Mouse (Mus musculus) limb, embryonic 11.5 days (tissue): ENCODE measurements around the gene Prpf40b. TPM values are rescaled to one million over a fixed set of nuclear protein-coding genes. Genes with fewer than 3 reads are reported as not detected.

Experiments used
- ATAC-seq: fragments of 200-750 bp; cut with Nextera tagmentation; 2 replicates; pipeline ENCODE4 v1.8.0; 2017; ENCODE audit warnings: low read depth; ENCODE audit not compliant: insufficient number of reproducible peaks, low FRiP score, low TSS enrichment
- DNase-seq: peaks from one replicate; pipeline ENCODE4 v3.0.0-alpha.2; 2015; ENCODE audit warnings: low spot score
- H3K27ac ChIP-seq: fragments of 300-500 bp; sonication (generic); replicated peaks from 2 replicates; pipeline ENCODE4 v1.5.1; 2014; ENCODE audit warnings: low read depth, mild to moderate bottlenecking, low read length
- H3K27me3 ChIP-seq: fragments of 300-500 bp; sonication (generic); 2 replicates; pipeline ENCODE4 v1.6.1; 2014; ENCODE audit warnings: mild to moderate bottlenecking, low read length, mixed read lengths; ENCODE audit not compliant: control insufficient read depth, insufficient read depth
- H3K36me3 ChIP-seq: fragments of 300-500 bp; sonication (generic); 2 replicates; pipeline ENCODE4 v1.6.1; 2014; ENCODE audit warnings: mild to moderate bottlenecking, low read length, moderate library complexity, mixed read lengths; ENCODE audit not compliant: control insufficient read depth, insufficient read depth
- H3K4me1 ChIP-seq: fragments of 300-500 bp; sonication (generic); 2 replicates; pipeline ENCODE4 v1.6.1; 2014; ENCODE audit warnings: low read length, mixed read lengths; ENCODE audit not compliant: control insufficient read depth, insufficient read depth
- H3K4me2 ChIP-seq: fragments of 300-500 bp; sonication (generic); 2 replicates; pipeline ENCODE4 v1.6.1; 2014; ENCODE audit warnings: low read depth, mild to moderate bottlenecking, moderate library complexity; ENCODE audit not compliant: severe bottlenecking
- H3K4me3 ChIP-seq: fragments of 300-500 bp; sonication (generic); 2 replicates; pipeline ENCODE4 v1.5.1; 2014; ENCODE audit warnings: low read depth, low read length
- H3K9ac ChIP-seq: fragments of 300-500 bp; sonication (generic); 2 replicates; pipeline ENCODE4 v1.6.1; 2014; ENCODE audit warnings: mild to moderate bottlenecking, low read length
- H3K9me3 ChIP-seq: fragments of 300-500 bp; sonication (generic); 2 replicates; pipeline ENCODE4 v1.6.1; 2016; ENCODE audit warnings: low read length; ENCODE audit not compliant: control insufficient read depth
- WGBS: fragments of 180-500 bp; shearing (Covaris S2); extraction: QIAGEN DNeasy Blood & Tissue Kit; methylation state at CpG from one replicate; pipeline ENCODE4 v1.1.7; 2014; 5-methylcytosine and 5-hydroxymethylcytosine counted together
- polyA plus RNA-seq: library from polyadenylated mRNA; unstranded; fragments of >200 nt; fragmentation: Nextera tagmentation; extraction: Ambion mirVana; gene quantifications from 2 replicates; pipeline ENCODE4 v1.2.1, GENCODE M21; 2014

Prpf40b gene
- polyA plus RNA-seq, 1 experiment from 2014 or later = 51.9 TPM

DNA sequence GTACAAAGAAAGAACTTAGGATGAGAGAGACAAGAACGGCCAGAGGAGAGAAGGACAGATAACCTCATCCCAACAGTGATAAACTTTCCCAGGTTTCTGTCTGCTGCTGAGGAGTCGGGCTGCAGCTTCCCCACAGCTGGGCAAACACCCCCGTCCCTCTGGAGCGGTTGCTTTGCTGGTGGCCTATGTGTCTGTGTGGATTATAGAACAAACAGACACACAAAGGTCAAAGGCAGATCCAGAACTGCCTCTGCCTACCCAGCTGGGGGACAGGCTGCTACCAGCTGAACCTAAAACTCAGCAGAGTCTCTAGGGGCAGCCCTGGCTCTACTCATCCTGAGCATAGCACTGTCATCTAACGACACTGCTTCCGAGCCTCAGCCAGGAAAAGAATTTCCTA is 44.8 kb downstream of the Prpf40b start:
- 60% methylated on average over 6 of the region's 6 CpGs for WGBS
- H3K4me3 ChIP-seq = no peak overlapping the region
- peaks cover 52% of the 10 kb centered on the region for H3K4me1 ChIP-seq
- no peaks in the 10 kb centered on the region for H3K9me3 ChIP-seq
- DNase-seq (no peak), ATAC-seq (no peak)
- H3K4me2 ChIP-seq = no peak overlapping the region
- H3K9ac ChIP-seq = no peak overlapping the region
- no peaks in the 10 kb centered on the region for H3K27me3 ChIP-seq
- peaks cover 2% of the 10 kb centered on the region; the same call in 1 of the 2 replicates for H3K36me3 ChIP-seq
- H3K27ac ChIP-seq = no peak overlapping the region

DNA sequence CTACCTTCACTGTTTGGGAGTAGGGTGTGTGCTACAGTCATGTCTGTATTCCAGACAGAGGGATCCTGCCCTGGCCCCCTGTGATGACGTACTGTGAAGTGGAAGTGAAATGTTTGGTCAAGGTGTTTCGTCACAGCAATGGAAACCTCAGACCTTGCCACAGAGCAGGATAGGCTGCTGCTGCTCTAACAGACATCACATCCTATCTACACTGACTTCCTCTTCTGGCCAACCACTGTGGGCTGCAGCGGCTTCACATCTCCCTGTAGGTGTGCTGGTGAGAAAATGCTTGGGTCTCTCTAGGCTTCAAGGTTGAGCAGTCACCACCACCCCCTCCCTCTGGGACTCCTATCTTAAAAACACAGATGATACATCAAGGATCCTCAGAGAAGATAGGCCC is 46.2 kb downstream of the Prpf40b start:
- Histone ChIP-seq H3K4me2 (no peak overlapping the region), H3K4me1 (peaks cover 51% of the 10 kb centered on the region), H3K27me3 (no peaks in the 10 kb centered on the region), H3K9ac (no peak overlapping the region), H3K9me3 (no peaks in the 10 kb centered on the region), H3K4me3 (no peak overlapping the region), H3K27ac (no peak overlapping the region), H3K36me3 (no peaks in the 10 kb centered on the region; the same call in 1 of the 2 replicates)
- 96% methylated on average over 3 of the region's 3 CpGs for WGBS
- DNase-seq = no peak
- no peak for ATAC-seq

DNA sequence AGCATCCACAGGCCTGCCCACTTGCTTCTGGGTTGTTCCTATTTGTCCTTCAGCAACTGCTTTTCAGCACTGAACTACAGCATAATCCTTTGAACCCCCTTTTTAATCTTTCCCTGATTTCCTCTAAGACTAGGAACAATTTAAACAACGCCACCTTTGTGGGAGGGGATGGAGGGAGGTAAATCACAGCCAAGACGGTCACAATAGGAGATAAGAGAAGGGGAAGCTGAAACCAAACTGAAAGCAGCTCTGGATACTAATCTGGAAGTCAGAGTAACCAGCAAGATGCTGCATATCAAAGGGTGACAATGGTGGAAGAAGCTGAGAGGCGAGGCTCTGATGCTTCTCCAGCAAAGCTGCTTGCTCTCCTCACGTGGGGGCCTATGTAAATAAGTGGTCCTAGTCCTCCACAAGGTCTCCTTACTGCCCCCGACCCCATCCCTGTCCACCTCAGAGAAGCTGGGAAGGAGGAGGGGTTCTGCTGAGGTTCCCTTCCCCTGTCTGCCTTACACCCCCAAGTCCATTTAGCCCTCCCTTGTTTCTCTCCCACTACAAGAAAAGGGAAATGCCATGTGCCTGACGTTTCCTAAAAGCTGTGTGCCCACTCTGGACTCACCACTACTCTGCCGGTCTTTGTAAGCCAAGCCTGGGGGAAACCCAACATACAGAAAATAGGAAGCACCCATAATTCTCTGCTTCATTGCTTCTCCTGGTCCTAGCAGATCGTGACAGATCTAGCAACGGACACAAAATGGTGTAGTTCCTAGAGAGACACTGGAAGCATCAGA is 47.5 kb downstream of the Prpf40b start:
- H3K4me1 ChIP-seq = peaks cover 51% of the 10 kb centered on the region
- H3K27ac ChIP-seq = no peak overlapping the region
- no peak for ATAC-seq
- no peaks in the 10 kb centered on the region; the same call in 1 of the 2 replicates for H3K36me3 ChIP-seq
- no peak overlapping the region for H3K9ac ChIP-seq
- H3K9me3 ChIP-seq = no peaks in the 10 kb centered on the region
- H3K4me2 ChIP-seq = no peak overlapping the region
- no peak for DNase-seq
- no peaks in the 10 kb centered on the region for H3K27me3 ChIP-seq
- WGBS = 58% methylated on average over 9 of the region's 9 CpGs
- no peak overlapping the region for H3K4me3 ChIP-seq

DNA sequence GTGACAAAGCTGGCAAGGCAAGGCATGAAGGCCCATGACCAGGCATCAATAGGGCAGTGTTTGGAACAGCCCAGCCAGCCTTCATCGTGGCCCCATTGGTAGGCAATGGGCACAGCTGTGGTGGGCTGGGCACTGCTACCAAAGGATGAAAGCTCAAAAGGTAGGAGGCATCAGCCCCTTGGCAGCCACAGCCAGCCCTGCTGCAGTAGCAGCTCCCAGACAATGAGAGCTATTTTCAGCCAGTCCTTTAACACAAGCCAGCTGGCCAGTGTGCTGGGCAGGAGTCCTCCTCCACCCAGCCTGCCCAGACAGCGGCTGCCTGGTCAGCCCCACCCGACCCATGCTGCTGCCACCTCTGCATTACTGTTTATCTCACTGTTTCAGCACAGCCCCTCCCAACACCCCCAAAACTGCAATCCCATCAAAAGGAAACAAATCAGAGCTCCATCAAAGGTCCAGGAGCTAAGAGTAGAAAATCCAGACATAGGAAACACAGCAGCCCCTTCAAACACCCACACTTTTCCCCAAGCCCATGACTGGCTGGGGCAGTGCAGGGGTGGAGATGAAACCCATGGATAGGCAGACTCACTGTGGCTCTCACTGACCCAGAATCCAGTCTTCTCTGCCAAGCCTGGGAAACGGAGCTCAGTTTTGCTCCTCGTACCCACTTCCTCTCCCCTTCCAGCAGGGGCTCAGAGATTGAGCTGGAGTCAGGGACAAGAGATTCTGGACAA is 48.7 kb downstream of the Prpf40b start:
- no peak for ATAC-seq
- Histone ChIP-seq H3K36me3 (no peaks in the 10 kb centered on the region; the same call in 1 of the 2 replicates), H3K9ac (peak overlapping the region; percentile 27; the same call in 1 of the 2 replicates), H3K27ac (peak overlapping the region; percentile 92), H3K4me1 (peaks cover 51% of the 10 kb centered on the region), H3K27me3 (no peaks in the 10 kb centered on the region), H3K9me3 (no peaks in the 10 kb centered on the region), H3K4me2 (0 out of 2 replicates have a peak overlapping the region, but pooled peaks have one; percentile 16), H3K4me3 (no peak overlapping the region)
- WGBS = 25% methylated on average over 5 of the region's 5 CpGs
- DNase-seq = peak; percentile 61

DNA sequence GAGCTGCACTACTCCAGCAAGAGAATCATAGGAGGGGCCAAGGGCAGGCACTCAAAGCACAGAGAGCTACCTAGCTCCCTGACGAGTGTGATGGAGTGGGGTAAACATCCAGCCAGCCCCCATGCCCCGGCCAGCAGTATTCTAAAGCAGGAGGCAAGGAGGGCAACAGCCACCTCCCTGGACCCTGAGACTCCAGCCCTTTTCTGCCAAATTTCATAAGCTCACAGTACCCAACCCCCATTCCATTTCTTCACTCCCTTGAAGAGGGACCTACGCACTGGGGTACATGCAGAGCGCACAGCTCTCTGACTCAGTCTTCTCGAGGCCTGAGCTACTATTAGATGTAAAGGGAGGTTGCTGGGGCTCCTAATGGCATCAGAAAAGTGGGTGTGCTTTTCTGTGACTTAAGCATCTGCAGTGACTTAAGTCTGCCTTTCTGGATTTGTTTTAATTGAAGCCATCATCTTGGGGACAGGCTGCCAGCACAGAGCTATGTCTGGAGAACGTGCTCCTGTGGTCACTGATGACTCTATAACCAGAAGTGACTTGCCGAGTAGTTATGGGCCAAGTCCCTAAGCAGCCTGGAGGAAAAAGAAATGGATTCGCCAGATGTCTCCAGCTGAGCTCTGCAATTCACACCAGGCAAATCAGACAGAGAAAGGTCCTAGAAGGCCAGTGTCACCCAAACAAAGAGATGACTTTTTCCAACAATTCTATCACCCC is 49.4 kb downstream of the Prpf40b start:
- H3K9ac ChIP-seq = peak overlapping the region; percentile 27; the same call in 1 of the 2 replicates
- peaks cover 46% of the 10 kb centered on the region for H3K4me1 ChIP-seq
- no peak for ATAC-seq
- H3K27ac ChIP-seq = peak overlapping the region; percentile 92
- H3K4me2 ChIP-seq = 0 out of 2 replicates have a peak overlapping the region, but pooled peaks have one; percentile 16
- H3K4me3 ChIP-seq = no peak overlapping the region
- no peaks in the 10 kb centered on the region for H3K9me3 ChIP-seq
- WGBS = 40% methylated on average over 8 of the region's 8 CpGs
- no peaks in the 10 kb centered on the region for H3K27me3 ChIP-seq
- DNase-seq = no peak
- H3K36me3 ChIP-seq = no peaks in the 10 kb centered on the region; the same call in 1 of the 2 replicates

DNA sequence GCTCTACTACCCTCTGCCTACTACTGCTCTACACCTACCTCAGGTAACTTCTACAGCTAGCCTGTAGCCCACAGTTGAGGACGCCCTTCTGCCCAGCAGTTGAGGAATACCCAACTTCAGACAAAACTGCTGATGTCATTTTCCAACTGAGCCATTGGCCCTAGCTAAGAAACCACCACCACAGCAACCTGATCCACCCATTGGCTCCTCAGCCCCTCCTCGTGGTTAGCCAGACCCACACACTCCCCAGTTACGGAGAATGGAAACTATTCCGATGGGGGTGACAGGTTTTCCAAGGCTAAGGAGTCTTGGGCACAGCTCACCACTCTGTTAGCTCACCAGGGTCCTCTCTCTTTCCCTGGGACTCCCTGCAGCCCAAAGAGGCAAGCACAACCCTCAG is 50.1 kb downstream of the Prpf40b start:
- Histone ChIP-seq H3K36me3 (no peaks in the 10 kb centered on the region; the same call in 1 of the 2 replicates), H3K27ac (peak overlapping the region; percentile 9; the same call in 1 of the 2 replicates), H3K4me1 (peaks cover 45% of the 10 kb centered on the region), H3K4me3 (no peak overlapping the region), H3K9ac (no peak overlapping the region), H3K9me3 (no peaks in the 10 kb centered on the region), H3K4me2 (no peak overlapping the region), H3K27me3 (no peaks in the 10 kb centered on the region)
- ATAC-seq (peak; percentile 35; the same call in 1 of the 2 replicates), DNase-seq (no peak)
- 59% methylated on average over 4 of the region's 4 CpGs for WGBS

DNA sequence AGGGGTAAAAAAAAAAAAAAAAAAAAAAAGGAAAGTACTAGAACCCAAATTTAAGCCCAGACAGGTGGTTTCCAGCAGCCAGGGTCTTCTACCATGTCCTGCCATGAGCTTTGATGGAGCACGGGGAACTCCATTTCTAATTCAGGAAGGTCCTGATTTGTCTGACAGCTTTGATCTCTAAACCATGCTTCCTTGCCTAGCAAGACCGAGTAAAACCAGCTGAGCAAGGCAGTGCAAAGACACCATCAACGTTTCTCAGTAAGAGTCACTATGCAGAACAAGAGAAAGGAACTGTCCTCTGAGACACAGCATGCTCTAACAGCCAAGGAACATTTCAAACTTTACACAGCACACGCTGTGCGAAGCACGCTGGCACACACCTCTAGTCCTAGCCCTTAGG is 56.7 kb downstream of the Prpf40b start:
- Histone ChIP-seq H3K27me3 (no peaks in the 10 kb centered on the region), H3K4me1 (peaks cover 6% of the 10 kb centered on the region; the same call in 1 of the 2 replicates), H3K9me3 (no peaks in the 10 kb centered on the region), H3K9ac (no peak overlapping the region), H3K4me3 (no peak overlapping the region), H3K4me2 (no peak overlapping the region), H3K27ac (no peak overlapping the region), H3K36me3 (no peaks in the 10 kb centered on the region)
- no peak for DNase-seq
- 74% methylated on average over 6 of the region's 6 CpGs for WGBS
- ATAC-seq = no peak

DNA sequence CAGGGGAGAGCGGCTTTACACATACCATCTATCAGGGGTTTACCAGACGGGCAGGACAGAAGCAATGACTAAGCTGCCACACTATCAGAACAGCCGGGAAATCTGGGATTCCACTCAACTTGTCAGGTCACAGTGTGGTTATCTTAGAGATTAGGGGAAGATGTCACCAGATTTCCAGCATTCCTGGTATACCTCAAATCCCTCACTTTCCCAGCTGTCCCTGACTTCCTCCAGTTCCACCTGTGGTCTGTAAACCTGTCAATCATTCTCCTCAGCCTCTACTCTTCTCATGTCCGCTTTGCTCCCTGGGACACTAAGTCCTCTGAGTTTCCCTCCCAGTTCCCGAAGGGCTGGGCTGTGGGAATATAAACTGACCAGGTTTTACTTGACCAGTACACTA is 57.4 kb downstream of the Prpf40b start:
- H3K4me1 ChIP-seq = peaks cover 6% of the 10 kb centered on the region; the same call in 1 of the 2 replicates
- H3K9ac ChIP-seq = no peak overlapping the region
- no peak overlapping the region for H3K4me3 ChIP-seq
- 61% methylated on average over 5 of the region's 5 CpGs for WGBS
- ATAC-seq (no peak), DNase-seq (no peak)
- H3K36me3 ChIP-seq = no peaks in the 10 kb centered on the region
- H3K4me2 ChIP-seq = no peak overlapping the region
- H3K27me3 ChIP-seq = no peaks in the 10 kb centered on the region
- H3K27ac ChIP-seq = no peak overlapping the region
- H3K9me3 ChIP-seq = no peaks in the 10 kb centered on the region
